Mouse (Mus musculus) CH12F3 (cell line): ENCODE results near the gene Olfr49.

Experiments used
- in situ Hi-C: fragments of 300-500 bp; cut with MboI; formaldehyde crosslinking; loops from 2 replicates; pipeline ENCODE4 v1.14.3; 2020; ENCODE audit warnings: low sequenced_read_pairs

Gene Olfr49

DNA sequence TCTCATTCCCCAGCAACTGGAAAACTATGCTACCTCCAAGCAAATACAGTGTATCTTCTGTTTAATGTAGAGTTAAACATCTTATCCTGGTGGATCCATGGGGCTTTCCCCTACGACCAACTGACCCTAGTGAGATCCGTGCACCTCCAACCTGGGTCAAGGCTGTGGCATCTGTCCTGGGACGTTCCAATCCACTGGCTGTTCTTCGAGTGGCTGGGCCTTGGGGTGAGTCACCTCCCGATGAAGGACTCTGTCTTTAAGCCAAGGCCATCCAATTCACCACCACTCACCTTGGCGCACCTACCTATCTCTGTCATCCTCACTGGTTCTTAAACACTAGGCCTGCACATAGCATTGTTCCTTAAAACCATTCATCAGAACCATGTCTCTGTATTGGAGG is 21.6 kb downstream of the Olfr49 start:
- in situ Hi-C loops, result loop anchor here (10.0 kb wide), 1 partner anchor 62 kb away; no protein-coding TSS in a partner anchor

GRCm38 (mm10) chr14:54262622-54263021 is 22.1 kb downstream of the Olfr49 start:
- in situ Hi-C loops, result loop anchor here (10.0 kb wide), 1 partner anchor 62 kb away; no protein-coding TSS in a partner anchor

DNA sequence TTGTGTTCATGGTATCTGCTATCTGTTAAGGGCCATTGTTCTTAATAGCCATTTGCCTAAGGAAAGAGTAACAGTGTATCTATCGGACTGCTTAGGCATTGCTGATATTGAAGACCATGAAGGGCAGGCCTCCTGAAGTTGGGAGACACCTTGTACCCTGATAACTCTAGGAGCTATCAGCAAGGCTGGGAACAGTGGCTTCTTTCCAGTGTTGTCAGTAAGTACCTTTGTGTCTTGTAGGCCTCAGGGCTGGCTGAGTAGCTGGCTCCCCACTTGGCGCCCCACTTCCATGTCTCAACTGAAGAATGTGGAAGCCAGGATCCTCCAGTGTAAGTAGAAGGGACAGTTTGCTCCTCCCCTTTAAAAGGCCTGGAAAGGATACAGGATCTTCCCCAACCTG is 23.4 kb downstream of the Olfr49 start:
- in situ Hi-C loops, result loop anchor here (10.0 kb wide), 1 partner anchor 63 kb away; no protein-coding TSS in a partner anchor

- in situ Hi-C loops, result loop anchor here (10.0 kb wide), 1 partner anchor 65 kb away; no protein-coding TSS in a partner anchor
Observed at GRCm38 (mm10) chr14:54260196-54260595, 24.5 kb downstream of the Olfr49 start.

DNA sequence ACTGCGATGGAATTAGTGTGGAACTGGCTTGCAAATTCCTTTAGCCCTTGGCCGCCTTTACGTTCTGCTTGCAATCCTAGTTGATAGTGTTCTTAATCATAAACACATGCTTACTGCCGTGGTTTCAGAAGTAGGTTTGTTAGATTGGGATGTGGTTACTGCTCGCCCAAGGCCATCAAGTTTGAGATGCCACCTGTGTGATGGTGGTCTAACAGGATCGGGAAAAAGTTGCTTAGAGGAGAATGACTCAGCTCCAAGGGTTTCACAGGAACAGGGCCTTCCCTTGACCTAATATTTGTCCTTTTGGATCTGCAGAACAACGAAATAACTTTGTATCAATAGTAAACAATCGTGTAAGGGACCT is 25.0 kb downstream of the Olfr49 start:
- in situ Hi-C loops, result loop anchor here (10.0 kb wide), 1 partner anchor 65 kb away; no protein-coding TSS in a partner anchor

DNA sequence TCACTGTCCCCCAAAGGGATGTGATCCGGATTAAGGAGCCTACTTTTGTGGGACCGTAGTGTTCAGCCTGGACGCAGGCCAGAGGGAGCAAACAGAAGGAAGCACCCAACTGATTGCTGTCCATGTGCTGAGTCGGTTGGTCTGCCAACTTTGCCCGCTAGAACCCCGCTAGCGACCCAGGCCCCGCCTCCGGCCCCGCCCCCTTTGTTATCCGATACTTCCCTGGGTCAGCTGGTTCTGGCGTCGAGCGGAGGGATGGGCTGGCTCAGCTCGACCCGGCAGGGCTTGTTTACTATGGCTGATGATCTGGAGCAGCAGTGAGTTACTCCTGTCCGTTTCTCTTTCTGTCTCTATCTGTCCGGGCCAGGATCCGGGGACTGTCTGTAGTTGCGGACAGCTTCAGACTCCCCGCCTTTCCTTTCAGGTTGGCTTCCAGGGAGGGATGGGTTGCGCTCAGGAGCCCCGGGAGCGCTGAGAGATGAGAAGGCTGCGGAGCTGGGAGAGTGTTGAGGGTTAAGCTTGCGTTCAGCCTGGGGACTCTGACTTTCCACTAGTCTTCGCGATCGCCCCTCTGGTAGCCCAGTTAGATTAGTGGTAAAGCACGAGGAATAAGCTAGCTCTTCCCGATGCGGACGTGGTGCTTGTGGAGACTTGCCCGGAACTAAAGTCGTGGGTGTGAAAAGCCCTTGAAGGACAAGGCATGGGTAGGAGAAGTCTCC is 25.6 kb downstream of the Olfr49 start:
- in situ Hi-C loops, result no loop called here

DNA sequence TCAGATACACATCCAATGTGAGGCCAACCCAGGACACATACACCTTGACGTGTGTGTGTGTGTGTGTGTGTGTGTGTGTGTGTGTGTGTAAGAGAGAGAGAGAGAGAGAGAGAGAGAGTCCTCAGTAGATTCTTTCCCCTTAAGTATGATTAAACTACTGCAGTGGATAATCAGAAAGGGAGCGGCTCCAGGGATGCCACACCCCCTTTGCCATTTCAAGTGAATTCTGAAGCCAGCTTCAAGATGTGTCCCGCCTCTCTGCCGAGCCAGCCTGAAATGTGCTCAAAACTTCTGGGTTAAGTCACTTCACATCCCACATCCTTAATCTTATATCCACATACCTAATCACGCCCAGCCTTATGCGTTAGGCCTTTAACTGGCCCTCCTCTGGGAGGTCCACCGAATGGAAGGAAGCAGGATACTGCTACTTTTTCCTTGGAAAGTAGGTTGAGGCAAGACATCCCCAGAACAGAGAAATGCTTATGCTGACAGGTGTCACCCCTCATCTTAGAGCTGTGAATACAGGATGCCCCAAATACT is 26.5 kb downstream of the Olfr49 start:
- in situ Hi-C loops, result no loop called here

GRCm38 (mm10) chr14:54254670-54255202 is 30.0 kb downstream of the Olfr49 start:
- in situ Hi-C loops, result no loop called here

GRCm38 (mm10) chr14:54253741-54254291 is 30.9 kb downstream of the Olfr49 start, which contains the start of the genes Dad1 and Abhd4:
Gene Dad1 (minus strand): TSS chr14:54254104.
Gene Abhd4 (plus strand): TSS chr14:54254188.
- in situ Hi-C loops, result no loop called here

- in situ Hi-C loops, result no loop called here
Observed at GRCm38 (mm10) chr14:54250122-54250521, 34.6 kb downstream of the Olfr49 start.

- in situ Hi-C loops, result loop anchor here (25.0 kb wide), 2 partner anchors 163 to 388 kb away; partner anchors contain the start of genes Cdh24, Gm17606 and Slc7a7
Observed at GRCm38 (mm10) chr14:54249326-54249725, 35.4 kb downstream of the Olfr49 start.

DNA sequence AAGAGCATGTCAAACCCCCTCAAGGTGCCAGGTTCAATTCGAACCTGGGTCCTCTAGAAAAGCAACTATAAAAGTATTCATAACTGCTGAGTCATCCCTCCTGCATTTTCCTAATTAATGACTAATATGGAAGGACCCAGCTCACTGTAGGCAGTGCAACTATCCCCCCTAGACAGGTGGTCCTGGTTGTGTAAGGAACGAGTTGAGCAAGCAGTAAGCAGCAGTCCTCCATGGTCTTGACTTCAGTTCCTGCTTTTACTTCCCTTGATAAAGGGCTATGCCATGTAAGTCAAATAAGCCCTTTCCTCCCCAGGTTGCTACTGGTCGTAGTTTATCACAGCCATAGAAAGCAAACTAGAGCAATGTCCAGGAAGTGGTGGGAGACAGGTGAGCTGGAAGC is 38.5 kb downstream of the Olfr49 start:
- in situ Hi-C loops, result loop anchor here (25.0 kb wide), 2 partner anchors 166 to 391 kb away; partner anchors contain the start of genes Cdh24, Gm17606 and Slc7a7

GRCm38 (mm10) chr14:54244183-54244582 is 40.6 kb downstream of the Olfr49 start:
- in situ Hi-C loops, result loop anchor here (25.0 kb wide), 2 partner anchors 168 to 393 kb away; partner anchors contain the start of genes Cdh24, Gm17606 and Slc7a7

GRCm38 (mm10) chr14:54240542-54240941 is 44.2 kb downstream of the Olfr49 start:
- in situ Hi-C loops, result loop anchor here (25.0 kb wide), 2 partner anchors 172 to 397 kb away; partner anchors contain the start of genes Cdh24, Gm17606 and Slc7a7

DNA sequence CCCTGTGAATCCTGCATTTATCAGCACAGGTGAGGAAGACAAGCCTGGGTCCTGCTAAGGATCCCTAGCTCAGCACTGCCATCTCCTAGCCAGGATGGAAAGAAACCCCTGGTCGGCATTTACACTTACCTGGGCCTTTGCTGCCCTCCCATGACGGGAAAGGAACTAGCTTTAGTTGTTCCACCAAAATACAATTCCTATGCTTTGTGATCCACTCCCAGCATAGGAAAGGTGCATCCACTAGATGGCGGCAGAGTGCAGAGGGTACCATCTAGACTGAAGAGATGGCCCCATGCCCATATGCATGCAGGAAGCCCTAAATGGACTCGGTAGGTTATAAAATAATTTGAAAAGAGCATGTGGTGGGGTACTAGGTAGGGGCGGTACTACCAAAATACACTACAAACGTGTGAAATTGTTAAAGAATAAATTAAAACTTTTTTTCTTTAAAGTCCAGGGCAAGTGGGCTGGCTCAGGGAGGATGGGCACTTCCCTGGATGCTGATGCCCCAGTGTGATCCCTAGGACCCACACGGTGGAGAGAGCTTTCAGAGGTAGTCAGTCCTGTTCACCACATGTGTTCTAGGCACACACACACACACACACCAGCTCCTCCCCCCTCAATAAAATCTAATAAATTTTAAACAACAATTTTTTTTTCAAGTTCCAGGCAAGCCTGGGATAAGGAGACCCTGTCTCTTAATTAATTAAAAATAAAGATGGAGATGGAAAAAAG is 45.6 kb downstream of the Olfr49 start:
- in situ Hi-C loops, result loop anchor here (25.0 kb wide), 2 partner anchors 173 to 398 kb away; partner anchors contain the start of genes Cdh24, Gm17606 and Slc7a7

GRCm38 (mm10) chr14:54236881-54237280 is 47.9 kb downstream of the Olfr49 start:
- in situ Hi-C loops, result loop anchor here (25.0 kb wide), 2 partner anchors 175 to 400 kb away; partner anchors contain the start of genes Cdh24, Gm17606 and Slc7a7

GRCm38 (mm10) chr14:54235825-54236540 is 48.8 kb downstream of the Olfr49 start:
- in situ Hi-C loops, result loop anchor here (25.0 kb wide), 2 partner anchors 176 to 401 kb away; partner anchors contain the start of genes Cdh24, Gm17606 and Slc7a7

DNA sequence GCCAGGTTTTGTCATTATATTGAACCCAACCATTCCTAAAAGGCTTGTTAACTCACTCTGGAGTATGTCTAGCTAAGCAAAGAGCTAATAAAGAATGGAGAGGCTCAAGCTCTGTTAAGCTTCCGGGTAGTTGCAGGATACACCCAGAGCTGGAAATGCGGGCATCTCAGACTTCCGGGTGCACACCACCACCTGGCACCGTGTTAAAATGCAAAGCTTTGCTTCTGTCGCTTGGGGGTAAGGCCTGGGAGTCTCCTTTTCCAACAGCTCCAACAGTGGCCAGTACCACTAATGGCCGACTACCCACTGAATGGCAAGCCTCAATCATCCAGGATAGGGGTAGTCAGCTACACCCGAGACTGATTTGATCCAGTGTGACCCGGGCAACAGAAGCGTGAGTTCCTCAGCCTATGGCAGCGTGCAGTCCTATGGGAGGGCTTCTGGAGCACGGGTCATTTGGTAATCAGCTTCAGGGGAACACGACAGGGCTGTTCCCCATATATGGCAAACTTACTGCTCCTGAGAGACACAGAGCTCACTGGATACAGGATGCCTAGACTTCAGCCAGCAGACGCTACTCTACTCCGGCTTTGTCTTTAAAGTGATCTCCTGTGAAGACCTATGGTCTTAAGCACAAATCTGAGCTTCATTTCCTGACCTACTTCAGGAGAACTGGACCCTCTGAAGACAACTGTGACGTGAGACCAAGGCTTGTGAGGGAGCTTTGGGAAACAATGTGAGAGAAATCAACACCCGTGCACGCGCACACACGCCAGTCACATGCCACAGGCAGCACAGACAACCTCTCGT is 50.3 kb downstream of the Olfr49 start:
- in situ Hi-C loops, result loop anchor here (25.0 kb wide), 2 partner anchors 178 to 403 kb away; partner anchors contain the start of genes Cdh24, Gm17606 and Slc7a7
